Mouse (Mus musculus) forebrain, embryonic 11.5 days (tissue): ENCODE measurements around the gene Ccdc138. TPM values are rescaled to one million over a fixed set of nuclear protein-coding genes. Genes with fewer than 3 reads are reported as not detected.
A peak's percentile ranks its signal among the peaks of the same experiment; 100 is the strongest.
"Not testable (repeated sequence)": the region's sequence is repeated elsewhere in the genome, so short reads cannot be mapped to it uniquely, and the experiment has no call there.

Source experiments
- ATAC-seq: fragments of 200-750 bp; cut with Nextera tagmentation; replicated peaks from 2 replicates; pipeline ENCODE4 v1.8.0; 2017; ENCODE audit warnings: moderate TSS enrichment; ENCODE audit not compliant: low FRiP score
- DNase-seq: peaks from one replicate; pipeline ENCODE4 v3.0.0-alpha.2; 2017; ENCODE audit warnings: low spot score
- H3K27ac ChIP-seq: fragments of 300-500 bp; sonication (generic); 2 replicates; pipeline ENCODE4 v1.5.1; 2014; ENCODE audit warnings: low read depth, low read length
- H3K27me3 ChIP-seq: fragments of 300-500 bp; sonication (generic); 2 replicates; pipeline ENCODE4 v1.6.1; 2014; ENCODE audit warnings: mild to moderate bottlenecking, low read length, mixed read lengths; ENCODE audit not compliant: control insufficient read depth, insufficient read depth
- H3K36me3 ChIP-seq: fragments of 300-500 bp; sonication (generic); 2 replicates; pipeline ENCODE4 v1.6.1; 2014; ENCODE audit warnings: mild to moderate bottlenecking, low read length, moderate library complexity, mixed read lengths; ENCODE audit not compliant: control insufficient read depth, insufficient read depth
- H3K4me1 ChIP-seq: fragments of 300-500 bp; sonication (generic); replicated peaks from 2 replicates; pipeline ENCODE4 v1.6.1; 2014; ENCODE audit warnings: low read length, mixed read lengths; ENCODE audit not compliant: control insufficient read depth, insufficient read depth
- H3K4me2 ChIP-seq: fragments of 300-500 bp; sonication (generic); 2 replicates; pipeline ENCODE4 v1.6.1; 2014; ENCODE audit warnings: low read depth, mild to moderate bottlenecking, low read length, moderate library complexity, mixed read lengths; ENCODE audit not compliant: severe bottlenecking
- H3K4me3 ChIP-seq: fragments of 300-500 bp; sonication (generic); 2 replicates; pipeline ENCODE4 v1.5.1; 2014; ENCODE audit warnings: low read depth, low read length
- H3K9ac ChIP-seq: fragments of 300-500 bp; sonication (generic); 2 replicates; pipeline ENCODE4 v1.6.1; 2014; ENCODE audit warnings: low read length
- H3K9me3 ChIP-seq: fragments of 300-500 bp; sonication (generic); 2 replicates; pipeline ENCODE4 v1.6.1; 2016; ENCODE audit warnings: low read length, mixed read lengths; ENCODE audit not compliant: control insufficient read depth
- WGBS: fragments of 180-500 bp; shearing (Covaris S2); extraction: QIAGEN DNeasy Blood & Tissue Kit; methylation state at CpG from one replicate; pipeline ENCODE4 v1.1.7; 2014; 5-methylcytosine and 5-hydroxymethylcytosine counted together
- polyA plus RNA-seq: library from polyadenylated mRNA; unstranded; fragments of >200 nt; fragmentation: Nextera tagmentation; extraction: Ambion mirVana; gene quantifications from 2 replicates; pipeline ENCODE4 v1.2.1, GENCODE M21; 2014

Gene Ccdc138
- polyA plus RNA-seq, 1 experiment from 2014 or later: 14.5 TPM

- no peak overlapping the region for H3K9ac ChIP-seq
- no peaks in the 10 kb centered on the region for H3K27me3 ChIP-seq
- H3K9me3 ChIP-seq: no peaks in the 10 kb centered on the region
- WGBS: 85% methylated on average over 2 of the region's 2 CpGs
- ATAC-seq (no peak), DNase-seq (no peak)
- no peak overlapping the region for H3K4me3 ChIP-seq
- peaks cover 16% of the 10 kb centered on the region; the same call in 1 of the 2 replicates for H3K36me3 ChIP-seq
- H3K4me2 ChIP-seq: no peak overlapping the region
- H3K4me1 ChIP-seq: no peaks in the 10 kb centered on the region
- no peak overlapping the region for H3K27ac ChIP-seq
Observed at GRCm38 (mm10) chr10:58495637-58496036, 2.1 kb upstream of the Ccdc138 start.

GRCm38 (mm10) chr10:58496732-58497131, 1.0 kb upstream of the Ccdc138 start:
- Histone ChIP-seq H3K36me3 (peaks cover 11% of the 10 kb centered on the region; the same call in 1 of the 2 replicates), H3K27ac (no peak overlapping the region; the same call in 1 of the 2 replicates), H3K9ac (no peak overlapping the region), H3K4me1 (no peaks in the 10 kb centered on the region), H3K9me3 (no peaks in the 10 kb centered on the region), H3K4me3 (peak overlapping the region; percentile 60; the same call in 1 of the 2 replicates), H3K4me2 (peak overlapping the region; percentile 50; the same call in 1 of the 2 replicates), H3K27me3 (no peaks in the 10 kb centered on the region)
- no peak for DNase-seq
- ATAC-seq: no peak

GRCm38 (mm10) chr10:58498516-58498915, 768 bp downstream of the Ccdc138 start:
- Histone ChIP-seq H3K9ac (peak overlapping the region; percentile 73; the same call in 1 of the 2 replicates), H3K9me3 (no peaks in the 10 kb centered on the region), H3K27ac (no peak overlapping the region; the same call in 1 of the 2 replicates), H3K4me2 (peak overlapping the region; percentile 50), H3K27me3 (no peaks in the 10 kb centered on the region), H3K36me3 (peaks cover 8% of the 10 kb centered on the region; the same call in 1 of the 2 replicates), H3K4me1 (no peaks in the 10 kb centered on the region), H3K4me3 (peak overlapping the region; percentile 60)
- WGBS: 62% methylated on average over 2 of the region's 2 CpGs
- ATAC-seq: no peak
- no peak for DNase-seq

GRCm38 (mm10) chr10:58529358-58529757, 31.6 kb downstream of the Ccdc138 start:
- ATAC-seq (no peak), DNase-seq (no peak)
- no peaks in the 10 kb centered on the region; the same call in 1 of the 2 replicates for H3K9me3 ChIP-seq
- H3K36me3 ChIP-seq: no peaks in the 10 kb centered on the region; the same call in 1 of the 2 replicates
- no peaks in the 10 kb centered on the region for H3K27me3 ChIP-seq
- H3K4me1 ChIP-seq: no peaks in the 10 kb centered on the region
- no peak overlapping the region for H3K4me3 ChIP-seq
- WGBS: 88% methylated on average over 1 of the region's 1 CpGs
- no peak overlapping the region for H3K9ac ChIP-seq
- no peak overlapping the region for H3K4me2 ChIP-seq
- H3K27ac ChIP-seq: no peak overlapping the region

- Histone ChIP-seq H3K9ac (no peak overlapping the region), H3K36me3 (no peaks in the 10 kb centered on the region; the same call in 1 of the 2 replicates), H3K27me3 (no peaks in the 10 kb centered on the region), H3K4me1 (no peaks in the 10 kb centered on the region), H3K4me2 (no peak overlapping the region), H3K4me3 (no peak overlapping the region), H3K9me3 (no peaks in the 10 kb centered on the region; the same call in 1 of the 2 replicates), H3K27ac (no peak overlapping the region)
- WGBS: 81% methylated on average over 10 of the region's 10 CpGs
- DNase-seq (no peak), ATAC-seq (no peak)
Observed at GRCm38 (mm10) chr10:58530896-58531790, 33.4 kb downstream of the Ccdc138 start.

- WGBS: 96% methylated on average over 2 of the region's 2 CpGs
- H3K27me3 ChIP-seq: no peaks in the 10 kb centered on the region
- H3K27ac ChIP-seq: no peak overlapping the region
- DNase-seq (no peak), ATAC-seq (no peak)
- no peaks in the 10 kb centered on the region; the same call in 1 of the 2 replicates for H3K9me3 ChIP-seq
- no peaks in the 10 kb centered on the region; the same call in 1 of the 2 replicates for H3K36me3 ChIP-seq
- H3K4me1 ChIP-seq: no peaks in the 10 kb centered on the region
- H3K9ac ChIP-seq: no peak overlapping the region
- H3K4me3 ChIP-seq: no peak overlapping the region
- H3K4me2 ChIP-seq: no peak overlapping the region
Observed at GRCm38 (mm10) chr10:58532177-58532576, 34.4 kb downstream of the Ccdc138 start.

GRCm38 (mm10) chr10:58536276-58536675, 38.5 kb downstream of the Ccdc138 start:
- not testable (repeated sequence) for H3K36me3 ChIP-seq, H3K9me3 ChIP-seq, H3K27me3 ChIP-seq, H3K4me1 ChIP-seq, H3K4me3 ChIP-seq, H3K27ac ChIP-seq, H3K9ac ChIP-seq, H3K4me2 ChIP-seq, ATAC-seq, DNase-seq
- WGBS: 83% methylated on average over 5 of the region's 5 CpGs

- H3K9me3 ChIP-seq: no peaks in the 10 kb centered on the region
- no peak overlapping the region for H3K4me2 ChIP-seq
- no peak for ATAC-seq
- WGBS: 56% methylated on average over 13 of the region's 13 CpGs
- H3K27me3 ChIP-seq: no peaks in the 10 kb centered on the region
- H3K27ac ChIP-seq: no peak overlapping the region
- H3K4me1 ChIP-seq: no peaks in the 10 kb centered on the region
- no peak overlapping the region for H3K4me3 ChIP-seq
- DNase-seq: peak; percentile 52
- no peaks in the 10 kb centered on the region; the same call in 1 of the 2 replicates for H3K36me3 ChIP-seq
- H3K9ac ChIP-seq: no peak overlapping the region
Observed at GRCm38 (mm10) chr10:58540613-58541012, 42.9 kb downstream of the Ccdc138 start.
